Mouse (Mus musculus) hindbrain, embryonic 13.5 days (tissue): ENCODE measurements around the gene Gm136. TPM values are rescaled to one million over a fixed set of nuclear protein-coding genes. Genes with fewer than 3 reads are reported as not detected.

Source experiments
- ATAC-seq: fragments of 200-750 bp; cut with Nextera tagmentation; 2 replicates; pipeline ENCODE4 v1.8.0; 2017; ENCODE audit warnings: moderate TSS enrichment; ENCODE audit not compliant: low FRiP score
- H3K27ac ChIP-seq: fragments of 300-500 bp; sonication (generic); 2 replicates; pipeline ENCODE4 v1.5.1; 2015; ENCODE audit warnings: inconsistent platforms, mild to moderate bottlenecking, moderate library complexity
- H3K27me3 ChIP-seq: fragments of 300-500 bp; sonication (generic); 2 replicates; pipeline ENCODE4 v1.6.1; 2015; ENCODE audit warnings: mild to moderate bottlenecking, inconsistent platforms
- H3K36me3 ChIP-seq: fragments of 300-500 bp; sonication (generic); 2 replicates; pipeline ENCODE4 v1.6.1; 2015; ENCODE audit warnings: mild to moderate bottlenecking, inconsistent platforms
- H3K4me1 ChIP-seq: fragments of 300-500 bp; sonication (generic); replicated peaks from 2 replicates; pipeline ENCODE4 v1.6.1; 2015; ENCODE audit warnings: inconsistent platforms
- H3K4me2 ChIP-seq: fragments of 300-500 bp; sonication (generic); 2 replicates; pipeline ENCODE4 v1.6.1; 2015; ENCODE audit warnings: inconsistent platforms, mild to moderate bottlenecking, moderate library complexity
- H3K4me3 ChIP-seq: fragments of 300-500 bp; sonication (generic); 2 replicates; pipeline ENCODE4 v1.5.1; 2015; ENCODE audit warnings: mild to moderate bottlenecking, inconsistent platforms
- H3K9ac ChIP-seq: fragments of 300-500 bp; sonication (generic); 2 replicates; pipeline ENCODE4 v1.6.1; 2015; ENCODE audit warnings: mild to moderate bottlenecking, inconsistent platforms
- H3K9me3 ChIP-seq: fragments of 300-500 bp; sonication (generic); 2 replicates; pipeline ENCODE4 v1.6.1; 2016; ENCODE audit warnings: inconsistent platforms
- WGBS: fragments of 180-500 bp; shearing (Covaris S2); methylation state at CpG from one replicate; pipeline ENCODE4 v1.1.7; 2015; 5-methylcytosine and 5-hydroxymethylcytosine counted together
- polyA plus RNA-seq: library from polyadenylated mRNA; unstranded; fragments of >200 nt; fragmentation: Nextera tagmentation; extraction: Ambion mirVana; gene quantifications from 2 replicates; pipeline ENCODE4 v1.2.1, GENCODE M21; 2015

Gene Gm136
- not detected in 2 replicates for polyA plus RNA-seq

DNA sequence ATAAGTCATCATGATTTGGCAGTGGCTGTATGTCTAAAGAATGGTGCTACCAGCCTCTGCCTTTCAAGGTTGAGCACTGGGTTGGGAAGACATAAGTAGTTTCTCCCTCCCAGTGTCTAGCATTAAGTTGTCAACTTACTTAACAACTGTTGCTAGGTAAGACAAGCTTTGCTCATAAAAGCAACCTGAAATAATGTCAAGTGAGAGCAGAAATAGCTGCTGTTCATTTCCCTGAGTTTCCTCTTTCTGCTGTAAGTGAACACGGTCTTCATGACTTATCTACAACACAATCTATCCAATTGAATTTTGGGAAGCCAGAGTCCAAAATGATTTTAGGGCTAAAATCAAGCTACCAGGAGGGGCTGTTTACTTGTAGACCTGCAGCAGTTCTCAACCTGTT is at the start of gene Gm136:
Gm136 (minus strand) TSS at position 101 of the 400 bp plus-strand sequence.
- Histone ChIP-seq H3K4me3 (no peak within 1 kb of the TSS), H3K27ac (no peak within 1 kb of the TSS), H3K9me3 (no peaks in the 10 kb centered on the region), H3K36me3 (no peaks in the 10 kb centered on the region), H3K27me3 (no peaks in the 10 kb centered on the region), H3K4me2 (no peak within 1 kb of the TSS), H3K4me1 (no peaks in the 10 kb centered on the region), H3K9ac (no peak within 1 kb of the TSS)
- WGBS: 98% methylated on average over 1 of the region's 1 CpGs
- ATAC-seq: no peak

DNA sequence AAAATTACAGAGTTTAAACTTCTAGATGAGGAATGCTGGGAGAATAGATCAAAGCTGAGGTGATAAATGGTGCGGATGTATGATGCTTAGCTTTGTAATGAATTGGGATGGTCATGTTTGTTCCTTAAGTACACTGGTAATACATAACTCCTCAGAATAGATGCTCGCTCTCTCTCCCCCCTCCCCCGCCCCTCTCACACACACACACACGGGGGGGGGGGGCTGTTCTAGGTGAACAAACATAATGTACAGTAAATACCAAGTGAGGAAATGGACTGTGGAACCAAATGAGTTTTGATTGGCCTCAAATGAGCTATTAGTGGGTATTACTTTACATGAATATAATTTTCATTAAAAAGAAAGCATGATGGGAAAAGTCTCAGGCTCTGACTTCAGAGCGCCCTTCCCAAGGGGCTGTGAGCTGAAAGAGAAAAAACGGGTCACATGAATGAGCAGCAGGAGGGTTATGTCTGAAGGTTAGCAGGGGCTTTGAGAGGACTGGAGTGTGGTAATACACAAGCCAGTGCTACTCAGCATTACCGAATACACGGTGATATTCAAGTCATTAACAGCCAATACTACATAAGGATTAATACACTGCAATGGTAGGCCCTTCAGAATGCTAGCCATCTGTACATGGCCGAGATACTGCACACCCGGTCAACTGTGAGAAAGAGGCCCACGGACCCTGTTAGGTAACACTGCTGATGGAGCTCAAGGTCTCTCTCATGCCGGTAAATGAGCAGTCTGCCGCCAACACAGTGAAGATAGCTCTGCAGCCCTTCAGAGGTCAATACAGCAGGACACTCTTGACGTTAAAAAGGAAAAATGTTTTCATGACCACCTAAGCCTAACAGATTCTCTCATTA is 45.3 kb upstream of the Gm136 start:
- H3K4me2 ChIP-seq: no peak overlapping the region
- H3K9ac ChIP-seq: no peak overlapping the region
- 0 out of 2 replicates have a peak overlapping the region, but pooled peaks have one; percentile 40 for H3K27ac ChIP-seq

DNA sequence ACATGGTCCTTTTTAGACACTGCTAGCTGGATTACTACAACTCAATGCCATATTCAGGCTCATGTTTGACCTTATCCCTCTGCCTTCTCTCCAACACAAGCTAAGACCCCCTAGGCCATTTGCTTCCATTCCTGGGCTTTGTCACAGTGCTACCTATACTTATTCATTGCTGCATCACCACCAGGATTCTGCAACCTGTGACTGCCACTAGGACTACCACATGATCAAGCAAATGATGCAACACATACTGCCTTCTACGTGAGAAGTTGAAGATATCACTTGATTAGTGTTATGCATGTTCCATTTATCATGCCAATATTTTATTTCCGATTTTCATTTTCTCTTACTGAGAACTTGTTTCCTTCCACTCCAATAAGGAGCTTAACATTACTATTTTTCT is 41.9 kb upstream of the Gm136 start:
- Histone ChIP-seq H3K4me3 (no peak overlapping the region), H3K4me1 (peaks cover 10% of the 10 kb centered on the region), H3K27me3 (no peaks in the 10 kb centered on the region), H3K9me3 (no peaks in the 10 kb centered on the region), H3K36me3 (0 out of 2 replicates have a peak, but pooled peaks cover 2% of the 10 kb centered on the region), H3K9ac (no peak overlapping the region), H3K4me2 (no peak overlapping the region), H3K27ac (no peak overlapping the region)
- 95% methylated on average over 2 of the region's 2 CpGs for WGBS
- ATAC-seq: no peak

More for the DNA sequence above, 45.3 kb upstream of the Gm136 start:
- no peaks in the 10 kb centered on the region for H3K27me3 ChIP-seq
- H3K9me3 ChIP-seq: no peaks in the 10 kb centered on the region
- 77% methylated on average over 14 of the region's 14 CpGs for WGBS
- peaks cover 22% of the 10 kb centered on the region for H3K36me3 ChIP-seq
- peak; percentile 71 for ATAC-seq
- no peak overlapping the region for H3K4me3 ChIP-seq
- H3K4me1 ChIP-seq: peaks cover 10% of the 10 kb centered on the region

DNA sequence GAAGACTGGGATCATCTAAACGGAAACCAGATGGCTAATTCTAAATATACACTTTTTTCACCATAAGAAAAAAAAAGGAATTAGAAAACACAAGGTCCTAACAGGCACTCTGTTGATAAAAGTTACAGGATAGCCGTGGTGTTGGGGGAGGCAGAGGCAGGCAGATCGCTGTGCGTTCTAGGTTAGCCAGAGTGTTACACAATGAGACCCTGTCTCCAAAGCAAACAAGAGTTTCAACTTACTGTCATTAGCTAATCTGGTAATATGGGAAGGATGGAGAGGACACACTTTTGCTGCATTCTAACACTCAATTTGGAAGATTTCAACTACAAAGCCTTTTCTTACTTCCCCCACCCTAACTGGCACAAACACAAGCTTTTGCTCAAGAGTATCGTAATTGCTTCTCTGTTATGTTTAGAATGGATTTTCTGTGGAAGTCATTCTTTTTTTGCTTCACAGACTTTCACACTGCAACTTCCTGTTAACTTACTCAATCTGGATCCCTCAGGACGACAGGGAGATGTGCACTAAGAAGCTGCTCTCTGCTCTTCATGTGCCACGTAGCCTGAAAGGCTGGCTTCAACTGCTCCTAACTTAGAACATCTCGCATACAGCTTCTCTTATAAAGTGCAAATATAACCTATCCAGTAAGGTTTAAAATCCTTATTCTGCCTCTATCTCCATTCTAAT is 41.4 kb upstream of the Gm136 start:
- 85% methylated on average over 8 of the region's 8 CpGs for WGBS
- H3K9ac ChIP-seq: no peak overlapping the region
- H3K9me3 ChIP-seq: no peaks in the 10 kb centered on the region
- H3K36me3 ChIP-seq: no peaks in the 10 kb centered on the region
- peaks cover 10% of the 10 kb centered on the region for H3K4me1 ChIP-seq
- no peak overlapping the region for H3K4me2 ChIP-seq
- no peak overlapping the region for H3K27ac ChIP-seq
- no peak for ATAC-seq
- no peak overlapping the region for H3K4me3 ChIP-seq
- H3K27me3 ChIP-seq: no peaks in the 10 kb centered on the region

DNA sequence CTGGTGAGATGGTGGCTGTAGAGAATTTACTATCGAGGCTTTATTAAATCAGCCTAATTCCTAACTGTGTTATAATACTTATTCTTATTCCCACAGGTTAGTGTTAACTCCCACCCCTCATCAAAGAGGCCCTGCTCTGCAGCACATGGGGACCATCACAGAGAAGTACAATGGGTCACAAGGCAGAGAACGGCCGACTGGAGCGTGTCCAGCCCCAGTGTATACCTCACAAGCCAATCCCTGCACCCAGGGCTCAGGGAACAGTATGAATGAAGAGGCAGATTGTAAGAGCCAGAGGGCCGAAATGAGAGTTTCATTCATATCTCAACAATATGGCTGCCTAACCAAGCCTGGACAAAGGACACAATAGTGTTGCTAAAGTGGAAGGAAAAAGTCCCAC is 40.2 kb upstream of the Gm136 start:
- Histone ChIP-seq H3K4me2 (no peak overlapping the region), H3K27ac (no peak overlapping the region), H3K9ac (no peak overlapping the region), H3K9me3 (no peaks in the 10 kb centered on the region), H3K4me3 (no peak overlapping the region), H3K4me1 (peaks cover 2% of the 10 kb centered on the region; the same call in 1 of the 2 replicates), H3K27me3 (no peaks in the 10 kb centered on the region), H3K36me3 (no peaks in the 10 kb centered on the region)
- WGBS: 77% methylated on average over 5 of the region's 5 CpGs
- ATAC-seq: no peak; the same call in 1 of the 2 replicates

DNA sequence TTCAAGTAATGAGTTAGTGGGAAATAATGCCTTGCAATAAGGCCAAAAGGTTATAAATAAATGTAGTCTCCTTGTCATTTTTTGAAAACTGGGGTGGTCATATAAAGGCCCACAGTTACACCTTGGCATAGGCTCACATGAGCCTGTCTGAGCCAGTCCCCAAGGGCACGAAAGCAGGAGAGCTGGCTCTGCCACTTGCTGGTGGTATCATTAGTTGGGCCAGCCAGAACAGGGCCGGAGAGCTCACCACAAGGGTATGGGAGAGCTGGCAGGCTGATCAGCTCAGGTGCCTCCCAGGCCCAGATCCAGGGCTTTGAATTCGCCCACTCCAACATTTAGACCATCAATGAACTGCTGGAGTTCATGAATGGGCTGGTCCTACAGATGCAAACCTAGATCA is 30.4 kb upstream of the Gm136 start:
- Histone ChIP-seq H3K9me3 (no peaks in the 10 kb centered on the region), H3K36me3 (no peaks in the 10 kb centered on the region), H3K27ac (no peak overlapping the region), H3K4me3 (no peak overlapping the region), H3K9ac (no peak overlapping the region), H3K4me1 (no peaks in the 10 kb centered on the region), H3K4me2 (no peak overlapping the region), H3K27me3 (no peaks in the 10 kb centered on the region)
- 86% methylated on average over 3 of the region's 3 CpGs for WGBS
- ATAC-seq: no peak

DNA sequence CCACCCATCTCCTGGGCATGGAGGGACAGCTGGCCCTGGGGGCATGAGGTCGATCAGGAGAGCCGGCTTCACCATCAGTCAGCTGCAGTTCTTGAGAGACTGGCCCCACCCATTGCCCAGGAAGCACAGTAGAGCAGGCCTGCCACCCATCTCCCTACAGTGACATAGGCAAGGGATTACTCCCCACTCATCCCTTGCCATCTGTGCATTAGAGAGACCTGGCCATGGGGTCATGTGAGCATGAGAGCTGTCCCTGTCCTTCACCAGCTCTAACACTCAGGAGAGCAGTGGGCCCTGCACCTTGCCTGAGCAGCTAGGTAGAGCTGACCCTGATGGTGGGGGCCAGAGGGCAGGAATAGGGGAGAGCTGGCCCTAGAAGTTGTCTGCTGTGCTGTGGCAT is 29.6 kb upstream of the Gm136 start:
- H3K9me3 ChIP-seq: no peaks in the 10 kb centered on the region
- no peaks in the 10 kb centered on the region for H3K27me3 ChIP-seq
- no peaks in the 10 kb centered on the region for H3K4me1 ChIP-seq
- no peak overlapping the region for H3K27ac ChIP-seq
- no peak overlapping the region for H3K4me3 ChIP-seq
- no peak overlapping the region for H3K4me2 ChIP-seq
- 67% methylated on average over 2 of the region's 2 CpGs for WGBS
- 0 out of 2 replicates have a peak, but pooled peaks have one; percentile 21 for ATAC-seq
- no peak overlapping the region for H3K9ac ChIP-seq
- H3K36me3 ChIP-seq: no peaks in the 10 kb centered on the region

DNA sequence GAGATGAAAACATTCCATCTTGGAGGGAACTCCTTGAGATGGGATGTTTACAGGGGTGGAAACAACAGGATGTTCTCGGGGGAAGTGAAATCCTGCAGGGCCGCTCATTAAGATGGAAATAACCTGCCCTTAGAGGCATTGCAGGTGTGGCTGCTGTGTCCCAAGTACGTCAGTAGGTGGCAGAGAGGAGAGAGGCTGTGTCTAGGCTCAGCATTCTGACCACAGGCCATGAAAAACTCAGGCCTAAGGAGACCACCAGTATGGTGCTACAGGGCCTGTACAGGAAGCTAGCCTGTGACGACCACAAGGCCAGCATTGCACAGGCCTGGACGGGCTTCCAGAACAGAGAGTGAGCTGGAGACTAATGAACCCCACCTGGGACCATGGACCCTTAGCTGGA is 28.8 kb upstream of the Gm136 start:
- Histone ChIP-seq H3K4me2 (no peak overlapping the region), H3K4me1 (no peaks in the 10 kb centered on the region), H3K27me3 (no peaks in the 10 kb centered on the region), H3K9ac (no peak overlapping the region), H3K4me3 (no peak overlapping the region), H3K36me3 (no peaks in the 10 kb centered on the region), H3K9me3 (no peaks in the 10 kb centered on the region), H3K27ac (no peak overlapping the region)
- no peak for ATAC-seq
- 56% methylated on average over 5 of the region's 5 CpGs for WGBS

DNA sequence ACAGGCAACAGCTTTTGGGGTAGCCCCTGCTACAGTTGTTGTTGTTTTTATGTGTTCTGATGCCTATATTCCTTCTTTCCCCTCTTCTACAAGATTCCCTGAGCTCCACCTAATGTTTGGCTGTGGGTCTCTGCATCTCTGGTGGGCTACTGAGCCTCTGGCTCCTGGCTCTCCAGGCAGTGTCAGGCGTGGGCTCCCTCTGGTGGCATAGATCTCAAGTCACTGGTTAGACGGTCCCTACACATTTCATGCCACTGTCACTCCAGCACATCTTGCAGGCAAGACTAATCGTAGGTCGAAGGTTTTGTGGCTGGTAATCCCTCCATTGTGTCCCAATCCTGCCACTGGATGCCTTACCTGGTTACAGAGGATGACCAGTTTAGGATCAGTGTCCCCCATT is 26.7 kb upstream of the Gm136 start:
- no peak overlapping the region for H3K9ac ChIP-seq
- no peak overlapping the region for H3K4me2 ChIP-seq
- H3K27ac ChIP-seq: no peak overlapping the region
- peaks cover under 1% of the 10 kb centered on the region for H3K4me1 ChIP-seq
- no peaks in the 10 kb centered on the region for H3K36me3 ChIP-seq
- H3K4me3 ChIP-seq: no peak overlapping the region
- no peaks in the 10 kb centered on the region for H3K27me3 ChIP-seq
- 44% methylated on average over 4 of the region's 4 CpGs for WGBS
- no peak for ATAC-seq
- no peaks in the 10 kb centered on the region for H3K9me3 ChIP-seq

DNA sequence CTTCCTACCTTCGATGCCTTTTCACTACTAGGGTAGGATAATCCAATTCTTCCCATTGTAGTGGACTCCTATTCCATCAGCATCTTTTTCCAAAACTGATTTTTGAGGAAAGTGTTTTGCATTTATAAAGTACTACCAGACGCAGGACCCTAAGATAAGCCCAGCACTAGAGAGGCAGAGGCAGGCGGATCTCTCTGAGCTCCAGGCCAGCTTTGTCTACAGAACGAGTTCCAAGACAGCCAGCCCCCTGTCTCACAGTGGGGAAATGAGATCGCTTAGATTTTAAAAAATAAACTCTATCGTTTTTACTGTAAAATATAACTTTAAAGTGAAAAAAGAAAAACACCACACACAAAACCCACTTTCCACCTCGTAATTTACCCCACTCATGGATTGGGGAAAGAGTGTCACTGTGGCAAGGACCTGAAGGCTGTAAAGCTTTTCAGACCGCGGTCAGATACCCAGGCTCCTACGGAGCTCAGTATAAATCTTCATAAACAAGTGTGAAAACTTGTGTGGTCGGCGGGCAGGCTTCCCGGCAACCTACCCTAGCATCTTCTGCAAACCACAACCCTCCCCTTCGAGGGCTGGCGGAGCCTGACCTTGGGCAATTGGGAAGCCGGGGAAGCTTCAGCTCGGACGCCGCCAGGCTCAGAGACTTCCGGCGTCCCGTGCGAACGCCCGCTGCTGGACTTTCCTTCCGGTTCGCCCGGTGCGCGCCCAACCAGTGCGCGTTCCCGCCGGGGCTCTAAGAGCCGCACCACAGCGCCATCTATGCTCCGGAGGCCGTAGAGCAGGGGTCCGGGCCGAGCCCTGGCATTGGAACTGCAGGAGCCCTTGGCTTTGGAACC is 21.8 kb upstream of the Gm136 start, which contains the start of gene Smim8:
Smim8 (minus strand) TSS at position 747 of the 851 bp plus-strand sequence.
- no peaks in the 10 kb centered on the region for H3K36me3 ChIP-seq
- peak within 1 kb of the TSS; percentile 75 for H3K9ac ChIP-seq
- ATAC-seq: peak; percentile 96
- peak within 1 kb of the TSS; percentile 71 for H3K4me2 ChIP-seq
- no peaks in the 10 kb centered on the region for H3K27me3 ChIP-seq
- WGBS: 6% methylated on average over 40 of the region's 40 CpGs
- no peaks in the 10 kb centered on the region for H3K9me3 ChIP-seq
- peak within 1 kb of the TSS; percentile 85 for H3K27ac ChIP-seq
- H3K4me1 ChIP-seq: peaks cover 9% of the 10 kb centered on the region
- H3K4me3 ChIP-seq: peak within 1 kb of the TSS; percentile 61

DNA sequence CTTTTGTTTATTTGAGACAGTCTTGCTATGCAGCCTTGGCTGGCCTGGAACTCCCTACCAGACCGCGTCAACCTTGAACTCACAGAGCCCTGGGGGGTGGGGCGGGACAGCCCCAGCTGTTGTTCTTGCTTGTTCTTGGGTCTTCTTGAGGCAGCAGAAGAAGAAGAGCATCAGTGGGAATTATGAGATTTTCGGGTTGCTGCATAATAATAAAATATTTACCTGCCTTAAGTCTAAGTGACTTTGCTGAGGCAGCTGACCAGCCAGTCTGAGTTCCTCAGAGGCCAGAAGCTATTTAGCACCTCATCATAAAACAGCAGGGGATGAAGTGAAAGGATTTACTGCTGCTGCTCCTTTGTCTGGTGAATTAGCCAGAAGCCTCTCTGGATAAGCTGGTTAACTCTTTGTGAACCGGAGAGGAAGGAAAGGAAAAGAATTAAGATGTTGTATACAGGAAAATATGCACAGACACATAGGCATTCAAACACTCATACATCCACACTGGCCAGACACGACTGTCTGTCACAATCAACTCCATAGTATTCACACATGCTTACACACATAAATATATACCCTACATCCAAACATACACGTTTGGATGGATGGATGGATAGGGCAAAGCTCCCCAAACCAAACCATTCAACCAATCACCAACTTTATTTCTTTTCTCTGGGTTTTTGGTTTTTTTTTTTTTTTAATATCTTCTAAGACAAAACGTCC is 15.7 kb upstream of the Gm136 start:
- no peak overlapping the region for H3K4me3 ChIP-seq
- H3K9ac ChIP-seq: no peak overlapping the region
- no peak for ATAC-seq
- H3K36me3 ChIP-seq: peaks cover 27% of the 10 kb centered on the region
- peak overlapping the region; percentile 31; the same call in 1 of the 2 replicates for H3K27ac ChIP-seq
- peaks cover 10% of the 10 kb centered on the region for H3K4me1 ChIP-seq
- no peaks in the 10 kb centered on the region for H3K9me3 ChIP-seq
- H3K27me3 ChIP-seq: no peaks in the 10 kb centered on the region
- H3K4me2 ChIP-seq: no peak overlapping the region
- 19% methylated on average over 8 of the region's 8 CpGs for WGBS
